Mouse (Mus musculus): Measurements from ENCODE around the gene Usp18. TPM values are rescaled to one million over a fixed set of nuclear protein-coding genes. Genes with fewer than 3 reads are reported as not detected.
A peak's percentile ranks its signal among the peaks of the same experiment; 100 is the strongest.

The Usp18 gene
- polyA plus RNA-seq, 1 experiment, result 9.9 TPM

DNA sequence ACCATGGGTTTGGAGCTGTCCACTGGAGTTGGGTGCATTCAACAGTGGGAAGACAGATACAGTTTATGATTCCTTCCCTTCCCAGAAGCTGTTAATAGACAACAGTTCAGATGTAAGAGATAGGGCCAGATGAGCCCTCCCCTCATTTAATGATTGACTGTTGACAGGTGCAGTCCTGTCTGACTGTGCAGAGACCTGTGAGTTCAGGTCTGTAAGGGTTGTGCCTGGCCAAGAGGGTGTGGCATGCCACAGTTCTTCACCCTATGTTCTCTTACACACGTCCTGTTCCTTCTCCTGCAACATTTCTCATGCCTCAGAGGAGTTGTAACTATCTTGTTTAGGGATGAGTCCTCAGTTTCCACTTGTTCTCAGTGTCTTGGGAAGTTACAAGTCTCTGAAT lies 13.1 kb upstream of the Usp18 start:
- Histone ChIP-seq H3K27ac (ENCODE audit: insufficient read depth, low read length) (no peak overlapping the region), H3K27me3 (ENCODE audit: control insufficient read depth, insufficient read depth, low read length) (no peaks in the 10 kb centered on the region), H3K4me3 (ENCODE audit: extremely low read depth, insufficient read depth, insufficient read length) (no peak overlapping the region), H3K4me1 (ENCODE audit: control insufficient read depth, insufficient read depth, insufficient read length) (no peaks in the 10 kb centered on the region), H3K36me3 (ENCODE audit: control insufficient read depth, insufficient read depth, low read length) (no peaks in the 10 kb centered on the region)
- TF ChIP-seq POLR2A (IDR thresholded peaks at IDR 0.05; ENCODE audit: low read depth, low read length), result no peak
- no peak for TF ChIP-seq CTCF (IDR thresholded peaks at IDR 0.05; ENCODE audit: extremely low read depth, insufficient read depth, insufficient read length, insufficient replicate concordance)
- 61% methylated on average over 1 of the region's 1 CpGs for WGBS
- no peak for DNase-seq (ENCODE audit: low read depth in 1 of 2, low spot score in 2 of 2)

DNA sequence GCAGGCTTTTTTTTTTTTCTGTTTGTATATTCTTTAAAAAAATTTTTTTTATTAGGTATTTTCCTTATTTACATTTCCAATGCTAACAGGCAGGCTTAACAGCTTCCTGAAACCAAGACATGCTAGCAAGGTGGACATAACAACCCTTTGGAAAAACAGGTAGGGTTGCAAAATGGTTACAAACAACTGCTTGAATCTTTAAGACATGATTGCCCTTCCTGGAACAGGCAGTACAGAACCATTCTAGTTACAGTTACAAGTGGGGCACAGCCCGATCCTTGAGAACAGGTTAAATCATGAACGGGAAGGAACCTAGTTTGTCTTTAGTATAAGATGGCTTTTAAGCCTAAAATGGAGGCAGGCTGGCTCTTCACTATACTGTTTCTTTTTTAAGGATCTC lies 9.3 kb upstream of the Usp18 start:
- WGBS, result 85% methylated on average over 2 of the region's 2 CpGs
- no peak for DNase-seq (ENCODE audit: low read depth in 1 of 2, low spot score in 2 of 2)
- TF ChIP-seq POLR2A (IDR thresholded peaks at IDR 0.05; ENCODE audit: low read depth, low read length) (no peak), CTCF (IDR thresholded peaks at IDR 0.05; ENCODE audit: extremely low read depth, insufficient read depth, insufficient read length, insufficient replicate concordance) (no peak)
- Histone ChIP-seq H3K4me3 (ENCODE audit: extremely low read depth, insufficient read depth, insufficient read length) (no peak overlapping the region), H3K36me3 (ENCODE audit: control insufficient read depth, insufficient read depth, low read length) (no peaks in the 10 kb centered on the region), H3K4me1 (ENCODE audit: control insufficient read depth, insufficient read depth, insufficient read length) (no peaks in the 10 kb centered on the region; the same call in 1 of the 2 replicates), H3K27ac (ENCODE audit: insufficient read depth, low read length) (no peak overlapping the region), H3K27me3 (ENCODE audit: control insufficient read depth, insufficient read depth, low read length) (no peaks in the 10 kb centered on the region)

DNA sequence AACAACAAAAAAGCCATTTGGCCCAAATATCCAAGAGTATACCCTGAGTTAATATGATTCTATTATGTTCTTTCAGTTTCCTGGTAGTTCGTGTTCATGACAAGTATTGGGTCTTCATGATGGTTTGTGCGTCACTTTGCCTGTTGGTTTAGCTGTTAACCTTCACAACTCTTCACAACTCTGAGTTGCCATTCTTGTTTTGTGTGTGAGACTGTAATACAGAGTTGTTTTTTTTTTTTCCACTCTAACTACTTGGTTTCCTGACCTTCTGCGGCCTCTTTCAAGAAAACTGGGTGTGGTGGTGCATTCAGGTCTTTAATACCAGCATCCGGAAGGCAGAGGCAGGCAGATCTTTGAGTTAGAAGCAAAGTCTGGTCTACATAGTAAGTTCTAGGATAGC lies 7.5 kb upstream of the Usp18 start:
- Histone ChIP-seq H3K36me3 (ENCODE audit: control insufficient read depth, insufficient read depth, low read length) (no peaks in the 10 kb centered on the region), H3K4me1 (ENCODE audit: control insufficient read depth, insufficient read depth, insufficient read length) (peaks cover 4% of the 10 kb centered on the region), H3K27me3 (ENCODE audit: control insufficient read depth, insufficient read depth, low read length) (no peaks in the 10 kb centered on the region), H3K27ac (ENCODE audit: insufficient read depth, low read length) (no peak overlapping the region), H3K4me3 (ENCODE audit: extremely low read depth, insufficient read depth, insufficient read length) (no peak overlapping the region)
- DNase-seq (ENCODE audit: low read depth in 1 of 2, low spot score in 2 of 2), result no peak
- 81% methylated on average over 4 of the region's 4 CpGs for WGBS
- TF ChIP-seq CTCF (IDR thresholded peaks at IDR 0.05; ENCODE audit: extremely low read depth, insufficient read depth, insufficient read length, insufficient replicate concordance) (no peak), POLR2A (IDR thresholded peaks at IDR 0.05; ENCODE audit: low read depth, low read length) (no peak)

DNA sequence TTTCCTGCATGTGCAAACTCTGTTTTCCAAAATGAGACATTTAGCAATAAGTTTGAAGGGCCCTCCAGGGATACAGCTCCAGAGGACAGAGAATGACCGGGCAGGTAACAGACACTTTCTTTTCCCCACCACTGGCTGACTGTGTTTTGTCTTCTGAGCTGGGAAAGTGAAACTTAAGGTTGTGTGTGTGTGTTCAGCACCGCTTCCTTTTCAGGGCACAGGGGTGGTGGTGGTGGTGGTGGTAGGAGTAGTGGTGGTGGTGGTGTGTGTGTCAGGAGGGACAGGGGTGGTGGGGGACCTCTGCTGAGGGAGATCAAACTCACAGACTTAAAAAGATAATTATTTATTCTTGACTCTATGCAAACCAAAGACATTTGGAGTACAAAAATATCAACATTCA lies 3.9 kb upstream of the Usp18 start:
- H3K4me3 ChIP-seq (ENCODE audit: extremely low read depth, insufficient read depth, insufficient read length), result no peak overlapping the region
- no peaks in the 10 kb centered on the region for H3K27me3 ChIP-seq (ENCODE audit: control insufficient read depth, insufficient read depth, low read length)
- no peak overlapping the region for H3K27ac ChIP-seq (ENCODE audit: insufficient read depth, low read length)
- TF ChIP-seq POLR2A (IDR thresholded peaks at IDR 0.05; ENCODE audit: low read depth, low read length) (no peak), CTCF (IDR thresholded peaks at IDR 0.05; ENCODE audit: extremely low read depth, insufficient read depth, insufficient read length, insufficient replicate concordance) (no peak)
- 13% methylated on average over 2 of the region's 2 CpGs for WGBS
- DNase-seq (ENCODE audit: low read depth in 1 of 2, low spot score in 2 of 2), result no peak
- H3K36me3 ChIP-seq (ENCODE audit: control insufficient read depth, insufficient read depth, low read length), result no peaks in the 10 kb centered on the region
- H3K4me1 ChIP-seq (ENCODE audit: control insufficient read depth, insufficient read depth, insufficient read length), result peaks cover 4% of the 10 kb centered on the region

DNA sequence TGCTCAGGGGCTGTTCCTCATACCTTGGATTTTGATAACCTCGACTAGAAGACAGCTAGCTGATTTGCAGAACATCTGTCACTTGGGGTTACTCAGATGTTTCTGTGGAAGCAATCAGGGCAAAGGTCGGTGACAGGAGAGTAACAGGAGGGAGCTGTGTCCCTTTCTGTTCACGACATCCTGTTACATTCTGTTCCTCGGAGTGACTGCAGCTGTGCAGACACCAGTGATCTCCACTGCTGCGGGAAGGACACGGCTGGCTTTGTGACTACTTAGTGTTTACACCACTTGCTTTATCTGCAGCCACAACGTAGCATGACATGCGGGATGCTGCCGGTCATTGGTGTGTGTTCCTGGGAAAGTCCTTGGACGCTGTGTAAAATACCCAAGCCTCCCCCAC lies 2.5 kb upstream of the Usp18 start:
- Histone ChIP-seq H3K4me3 (ENCODE audit: extremely low read depth, insufficient read depth, insufficient read length) (no peak overlapping the region), H3K27me3 (ENCODE audit: control insufficient read depth, insufficient read depth, low read length) (no peaks in the 10 kb centered on the region), H3K27ac (ENCODE audit: insufficient read depth, low read length) (no peak overlapping the region), H3K4me1 (ENCODE audit: control insufficient read depth, insufficient read depth, insufficient read length) (peaks cover 9% of the 10 kb centered on the region), H3K36me3 (ENCODE audit: control insufficient read depth, insufficient read depth, low read length) (no peaks in the 10 kb centered on the region)
- 50% methylated on average over 10 of the region's 10 CpGs for WGBS
- no peak for DNase-seq (ENCODE audit: low read depth in 1 of 2, low spot score in 2 of 2)
- TF ChIP-seq POLR2A (IDR thresholded peaks at IDR 0.05; ENCODE audit: low read depth, low read length) (no peak), CTCF (IDR thresholded peaks at IDR 0.05; ENCODE audit: extremely low read depth, insufficient read depth, insufficient read length, insufficient replicate concordance) (no peak)

DNA sequence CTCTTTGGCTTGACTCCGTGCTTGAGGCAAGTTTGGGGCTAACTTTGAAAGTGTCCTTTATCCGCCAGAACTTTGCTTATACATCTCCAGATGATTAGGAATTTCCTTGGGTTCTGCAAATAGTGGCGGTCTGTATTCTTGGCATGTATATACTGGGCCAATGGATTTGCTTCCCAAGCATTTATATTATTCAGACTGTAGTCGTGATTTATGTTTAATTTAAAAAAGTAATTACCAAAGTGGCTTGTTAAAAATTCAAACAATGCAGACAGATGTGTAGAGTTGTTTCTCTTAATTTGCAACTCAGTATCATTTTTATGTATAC lies 293 bp downstream of the Usp18 start:
- WGBS, result 6% methylated on average over 4 of the region's 4 CpGs
- Histone ChIP-seq H3K36me3 (ENCODE audit: control insufficient read depth, insufficient read depth, low read length) (no peaks in the 10 kb centered on the region), H3K4me1 (ENCODE audit: control insufficient read depth, insufficient read depth, insufficient read length) (peaks cover 9% of the 10 kb centered on the region), H3K27ac (ENCODE audit: insufficient read depth, low read length) (peak overlapping the region; percentile 77; the same call in 1 of the 2 replicates), H3K27me3 (ENCODE audit: control insufficient read depth, insufficient read depth, low read length) (no peaks in the 10 kb centered on the region), H3K4me3 (ENCODE audit: extremely low read depth, insufficient read depth, insufficient read length) (peak overlapping the region; percentile 83)
- no peak for DNase-seq (ENCODE audit: low read depth in 1 of 2, low spot score in 2 of 2)
- TF ChIP-seq POLR2A (IDR thresholded peaks at IDR 0.05; ENCODE audit: low read depth, low read length) (no peak), CTCF (IDR thresholded peaks at IDR 0.05; ENCODE audit: extremely low read depth, insufficient read depth, insufficient read length, insufficient replicate concordance) (no peak)

DNA sequence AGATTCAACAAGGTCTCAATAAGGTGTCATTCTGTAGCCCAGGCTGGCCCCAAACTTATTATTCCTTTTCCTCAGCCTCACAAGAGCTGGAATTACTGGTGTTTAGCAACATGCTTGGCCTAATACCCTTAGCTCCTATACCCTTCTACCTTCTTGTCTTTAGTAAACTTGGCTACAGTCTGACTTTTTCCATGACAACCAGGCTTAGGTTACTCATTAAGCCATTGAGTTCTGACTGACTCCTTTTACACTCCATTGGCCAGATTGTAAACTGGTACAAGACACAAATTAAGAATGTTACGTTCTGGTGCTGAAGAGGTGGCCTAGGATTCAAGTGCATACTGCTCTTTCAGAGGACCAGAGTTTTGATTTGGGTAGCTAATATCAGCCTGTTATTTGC lies 4.7 kb downstream of the Usp18 start:
- peaks cover 8% of the 10 kb centered on the region; the same call in 1 of the 2 replicates for H3K4me1 ChIP-seq (ENCODE audit: control insufficient read depth, insufficient read depth, insufficient read length)

More for the DNA sequence above, 4.7 kb downstream of the Usp18 start:
- WGBS, result 82% methylated on average over 1 of the region's 1 CpGs
- DNase-seq (ENCODE audit: low read depth in 1 of 2, low spot score in 2 of 2), result no peak
- TF ChIP-seq POLR2A (IDR thresholded peaks at IDR 0.05; ENCODE audit: low read depth, low read length) (no peak), CTCF (IDR thresholded peaks at IDR 0.05; ENCODE audit: extremely low read depth, insufficient read depth, insufficient read length, insufficient replicate concordance) (no peak)
- Histone ChIP-seq H3K27ac (ENCODE audit: insufficient read depth, low read length) (no peak overlapping the region), H3K36me3 (ENCODE audit: control insufficient read depth, insufficient read depth, low read length) (peaks cover 4% of the 10 kb centered on the region), H3K27me3 (ENCODE audit: control insufficient read depth, insufficient read depth, low read length) (no peaks in the 10 kb centered on the region), H3K4me3 (ENCODE audit: extremely low read depth, insufficient read depth, insufficient read length) (no peak overlapping the region)
